Mouse (Mus musculus): Measurements from ENCODE around the gene Fam198b.

- TF ChIP-seq CTCF (IDR thresholded peaks at IDR 0.05; ENCODE audit: low read depth, low read length), result no peak
- TF ChIP-seq POLR2A (IDR thresholded peaks at IDR 0.05; ENCODE audit: extremely low read depth, insufficient read depth, low read length), result no peak
These were observed 18.2 kb upstream of the Fam198b start for GRCm38 (mm10) chr3:79866089-79866488.
